In genomic region chr8:91089601-91090000, GRCm38 (mm10) we compare ENCODE assay signal across 25 mouse cellular contexts.
"Had no signal": no experiment of that assay in that cellular context is flagged by ENCODE, and none has a peak within 500 bp of the region (broad histone marks: within the 10 kb centered on the region; RNA-seq: fewer than 3 reads in every experiment).

No protein-coding gene starts in this region.

- H3K4me1 ChIP-seq: heart, embryonic 13.5 days; heart, embryonic 15.5 days; hindbrain, embryonic 13.5 days; hindbrain, embryonic 15.5 days; kidney, embryonic 15.5 days; limb, embryonic 13.5 days had no signal

- H3K27ac ChIP-seq: heart, adult 2 months; heart, embryonic 13.5 days; heart, embryonic 15.5 days; hindbrain, embryonic 13.5 days; hindbrain, embryonic 15.5 days; hindbrain, postnatal 0 days; kidney, embryonic 15.5 days; kidney, postnatal 0 days; limb, embryonic 13.5 days had no signal

- H3K9me3 ChIP-seq: heart, embryonic 13.5 days; heart, embryonic 15.5 days; hindbrain, embryonic 13.5 days; hindbrain, embryonic 15.5 days; kidney, embryonic 15.5 days; limb, embryonic 13.5 days had no signal

- H3K4me2 ChIP-seq: heart, embryonic 11.5 days; heart, embryonic 13.5 days; heart, embryonic 15.5 days; hindbrain, embryonic 13.5 days; hindbrain, embryonic 15.5 days; kidney, embryonic 15.5 days; limb, embryonic 13.5 days had no signal

- ATAC-seq: forebrain, postnatal 0 days; hindbrain, postnatal 0 days; intestine, embryonic 16.5 days had no signal

- H3K27me3 ChIP-seq: heart, embryonic 13.5 days; heart, embryonic 15.5 days; hindbrain, embryonic 13.5 days; hindbrain, embryonic 15.5 days; kidney, embryonic 15.5 days; limb, embryonic 13.5 days had no signal

- H3K9ac ChIP-seq: forebrain, postnatal 0 days; heart, embryonic 13.5 days; heart, embryonic 15.5 days; hindbrain, embryonic 13.5 days; hindbrain, embryonic 15.5 days; kidney, embryonic 15.5 days; limb, embryonic 13.5 days had no signal

- DNase-seq: forebrain, postnatal 0 days; gastrocnemius, postnatal 14 days; gastrocnemius, postnatal 36 days; heart, adult 11 months; heart, adult 2 months; heart, postnatal 14 days; heart, postnatal 36 days; kidney, adult 11 months; kidney, adult 2 months; kidney, adult 9 months; kidney, postnatal 14 days; kidney, postnatal 36 days; layer of hippocampus, adult 9-11 months; layer of hippocampus, postnatal 36 days; left cerebral cortex, postnatal 4 days had no signal

- H3K4me3 ChIP-seq: heart, adult 2 months; heart, embryonic 13.5 days; heart, embryonic 15.5 days; hindbrain, embryonic 13.5 days; hindbrain, embryonic 15.5 days; kidney, embryonic 15.5 days; limb, embryonic 13.5 days had no signal
